Mouse (Mus musculus) thymus, adult 2 months (tissue): ENCODE data around the gene Doc2a. TPM values are rescaled to one million over a fixed set of nuclear protein-coding genes. Genes with fewer than 3 reads are reported as not detected.

Experiments used
- DNase-seq: peaks from one replicate; pipeline ENCODE4 v3.0.0; 2021
- H3K27ac ChIP-seq: fragments of 200-500 bp; 2 replicates; pipeline ENCODE4 v1.5.1; 2012; ENCODE audit warnings: low read length, control low read depth; ENCODE audit not compliant: control insufficient read depth, insufficient read depth
- H3K27me3 ChIP-seq: fragments of 200-500 bp; 2 replicates; pipeline ENCODE4 v1.6.1; 2012; ENCODE audit warnings: mild to moderate bottlenecking, low read length, moderate library complexity, mixed read lengths; ENCODE audit not compliant: control insufficient read depth, insufficient read depth
- H3K36me3 ChIP-seq: fragments of 200-500 bp; 2 replicates; pipeline ENCODE4 v1.6.1; 2012; ENCODE audit warnings: mild to moderate bottlenecking, low read length, moderate library complexity; ENCODE audit not compliant: control insufficient read depth, insufficient read depth
- H3K4me1 ChIP-seq: fragments of 200-500 bp; replicated peaks from 2 replicates; pipeline ENCODE4 v1.6.1; 2012; ENCODE audit warnings: low read length; ENCODE audit not compliant: control insufficient read depth, insufficient read depth
- H3K4me3 ChIP-seq: fragments of 200-500 bp; 2 replicates; pipeline ENCODE4 v1.5.1; 2012; ENCODE audit warnings: mild to moderate bottlenecking, low read length, control low read depth, moderate library complexity; ENCODE audit not compliant: control insufficient read depth, insufficient read depth
- CTCF ChIP-seq: fragments of 200-500 bp; IDR thresholded peaks from 2 replicates; pipeline ENCODE4 v1.5.1; 2012; ENCODE audit warnings: mild to moderate bottlenecking, control low read depth, low read length, moderate library complexity, borderline replicate concordance; ENCODE audit not compliant: control insufficient read depth, poor library complexity, insufficient read depth; ENCODE audit errors: extremely low read depth
- POLR2A ChIP-seq: fragments of 200-500 bp; IDR thresholded peaks from 2 replicates; pipeline ENCODE4 v1.6.1; 2012; ENCODE audit warnings: mild to moderate bottlenecking, low read length, control low read depth, moderate library complexity; ENCODE audit not compliant: control insufficient read depth, poor library complexity, insufficient read depth; ENCODE audit errors: extremely low read depth
- WGBS: fragments of 180-500 bp; shearing (Covaris S2); methylation state at CpG from one replicate; pipeline ENCODE4 v1.1.7; 2018; 5-methylcytosine and 5-hydroxymethylcytosine counted together
- polyA plus RNA-seq: library from polyadenylated mRNA; depleted of rRNA; stranded (reverse); fragments of >200 nt; gene quantifications from 2 replicates; pipeline ENCODE4 v1.2.3, GENCODE M21; 2012

The Doc2a gene
- polyA plus RNA-seq, 1 experiment, result 0.12 TPM

GRCm38 (mm10) chr7:126823202-126823711 is 24.0 kb upstream of the Doc2a start:
- H3K4me3 ChIP-seq, result no peak overlapping the region
- H3K27me3 ChIP-seq, result no peaks in the 10 kb centered on the region; the same call in 1 of the 2 replicates
- no peak overlapping the region for H3K27ac ChIP-seq
- no peaks in the 10 kb centered on the region for H3K36me3 ChIP-seq
- no peaks in the 10 kb centered on the region for H3K4me1 ChIP-seq
- TF ChIP-seq CTCF, result no peak
- TF ChIP-seq POLR2A, result no peak
- no peak for DNase-seq
- WGBS, result 12% methylated on average over 19 of the region's 19 CpGs

- Histone ChIP-seq H3K27ac (no peak overlapping the region), H3K36me3 (no peaks in the 10 kb centered on the region), H3K4me1 (no peaks in the 10 kb centered on the region), H3K27me3 (no peaks in the 10 kb centered on the region; the same call in 1 of the 2 replicates), H3K4me3 (no peak overlapping the region)
- 37% methylated on average over 10 of the region's 10 CpGs for WGBS
- TF ChIP-seq POLR2A, result no peak
- no peak for DNase-seq
Observed at GRCm38 (mm10) chr7:126823940-126824339, 23.3 kb upstream of the Doc2a start.

GRCm38 (mm10) chr7:126825403-126825802 is 21.8 kb upstream of the Doc2a start:
- Histone ChIP-seq H3K27me3 (no peaks in the 10 kb centered on the region; the same call in 1 of the 2 replicates), H3K36me3 (no peaks in the 10 kb centered on the region), H3K4me1 (no peaks in the 10 kb centered on the region), H3K27ac (no peak overlapping the region), H3K4me3 (no peak overlapping the region)
- WGBS, result 28% methylated on average over 8 of the region's 8 CpGs
- no peak for DNase-seq
- no peak for TF ChIP-seq POLR2A
- TF ChIP-seq CTCF, result no peak

GRCm38 (mm10) chr7:126825952-126826351 is 21.3 kb upstream of the Doc2a start:
- no peak for DNase-seq
- TF ChIP-seq POLR2A, result no peak
- TF ChIP-seq CTCF, result no peak
- Histone ChIP-seq H3K4me1 (no peaks in the 10 kb centered on the region), H3K27me3 (no peaks in the 10 kb centered on the region; the same call in 1 of the 2 replicates), H3K4me3 (no peak overlapping the region), H3K27ac (no peak overlapping the region), H3K36me3 (no peaks in the 10 kb centered on the region)
- WGBS, result 74% methylated on average over 5 of the region's 5 CpGs

GRCm38 (mm10) chr7:126831539-126831938 is 15.7 kb upstream of the Doc2a start, which contains the start of gene 4930451I11Rik:
Gene 4930451I11Rik, minus strand, starts transcription at chr7:126831639.
- TF ChIP-seq POLR2A (no peak), CTCF (no peak)
- no peak for DNase-seq
- peak within 1 kb of the TSS; percentile 49 for H3K4me3 ChIP-seq
- 65% methylated on average over 5 of the region's 5 CpGs for WGBS
- no peaks in the 10 kb centered on the region for H3K36me3 ChIP-seq
- H3K27ac ChIP-seq, result no peak within 1 kb of the TSS
- H3K27me3 ChIP-seq, result no peaks in the 10 kb centered on the region
- peaks cover 5% of the 10 kb centered on the region for H3K4me1 ChIP-seq

GRCm38 (mm10) chr7:126832036-126832598 is 15.1 kb upstream of the Doc2a start:
- TF ChIP-seq CTCF (peak; percentile 88), POLR2A (no peak)
- Histone ChIP-seq H3K4me1 (peaks cover 5% of the 10 kb centered on the region), H3K4me3 (peak overlapping the region; percentile 49), H3K36me3 (no peaks in the 10 kb centered on the region), H3K27ac (no peak overlapping the region), H3K27me3 (no peaks in the 10 kb centered on the region)
- DNase-seq, result peak; percentile 81
- 4% methylated on average over 21 of the region's 21 CpGs for WGBS

- Histone ChIP-seq H3K27ac (no peak overlapping the region), H3K27me3 (no peaks in the 10 kb centered on the region), H3K4me3 (no peak overlapping the region), H3K4me1 (peaks cover 5% of the 10 kb centered on the region), H3K36me3 (no peaks in the 10 kb centered on the region)
- TF ChIP-seq CTCF (no peak), POLR2A (no peak)
- DNase-seq, result no peak
- 100% methylated on average over 1 of the region's 1 CpGs for WGBS
Observed at GRCm38 (mm10) chr7:126833294-126833693, 13.9 kb upstream of the Doc2a start.
